Mouse (Mus musculus): ENCODE measurements at regions not wholly inside any gene's neighbourhood (a gene's known extent, or its start where the extent isn't known, plus 50 kb on each side); places are given as distances from the start of the nearest gene placed in this dataset.

DNA sequence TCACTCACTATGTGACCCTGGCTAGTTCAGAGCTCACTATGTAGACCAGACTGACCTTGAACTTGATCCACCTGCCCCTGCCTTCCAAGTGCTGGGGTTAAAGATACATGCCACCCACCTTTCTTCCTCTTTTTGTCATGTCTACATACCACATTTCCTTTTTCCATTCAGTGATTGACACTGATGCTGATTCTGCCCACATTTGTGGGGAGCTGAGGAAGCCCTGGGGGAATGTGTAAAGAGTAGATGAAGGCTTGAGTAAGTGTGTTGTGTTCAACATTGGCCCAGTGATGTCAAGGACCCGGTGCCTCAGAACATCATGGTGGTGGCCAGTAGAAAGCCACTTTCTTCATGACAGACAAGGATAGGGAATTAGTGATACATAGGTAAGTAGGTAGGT is 201.3 kb downstream of the Rpap3 start:
- no peak for DNase-seq (ENCODE audit: low read depth, low spot score)

DNA sequence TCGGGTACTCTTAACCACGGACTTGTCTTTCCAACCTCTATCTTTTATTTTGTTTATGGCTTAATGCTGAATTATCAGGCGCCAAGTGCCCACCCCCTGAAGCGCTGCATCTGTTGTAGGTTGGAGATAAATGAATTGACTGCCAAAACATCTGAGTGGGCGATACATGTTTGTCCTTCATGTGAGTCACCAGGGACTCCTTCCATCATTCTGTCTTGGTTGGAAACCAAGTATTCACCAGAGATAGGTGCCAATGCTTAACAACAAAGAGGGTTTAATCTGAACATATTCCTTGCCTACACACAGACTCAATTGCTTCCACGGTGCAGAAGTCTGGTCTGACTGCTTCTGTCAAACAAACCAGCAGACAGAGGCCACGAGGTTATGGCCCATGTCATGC is 203.6 kb downstream of the Rpap3 start:
- no peak for DNase-seq (ENCODE audit: low read depth, low spot score)

DNA sequence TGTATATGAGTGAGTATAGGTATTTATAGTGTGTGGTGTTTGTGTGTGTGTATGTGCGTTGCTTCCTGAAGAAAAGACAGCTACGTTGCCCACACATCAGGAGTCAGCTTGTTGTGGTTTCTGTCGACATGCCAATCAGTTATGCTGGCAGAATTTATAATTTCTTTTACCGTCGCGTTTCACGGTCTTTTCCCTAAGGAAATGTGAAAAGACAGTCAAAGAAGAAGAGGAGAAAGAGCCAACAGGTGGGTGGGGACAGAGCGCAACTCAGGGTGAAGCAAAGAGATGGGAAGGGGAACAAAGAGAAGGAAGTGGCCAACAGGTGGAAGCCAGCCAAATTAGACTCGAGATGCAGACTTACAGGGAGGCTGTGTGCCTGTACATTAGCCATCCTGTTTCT is 204.2 kb downstream of the Rpap3 start:
- no peak for DNase-seq (ENCODE audit: low read depth, low spot score)

DNA sequence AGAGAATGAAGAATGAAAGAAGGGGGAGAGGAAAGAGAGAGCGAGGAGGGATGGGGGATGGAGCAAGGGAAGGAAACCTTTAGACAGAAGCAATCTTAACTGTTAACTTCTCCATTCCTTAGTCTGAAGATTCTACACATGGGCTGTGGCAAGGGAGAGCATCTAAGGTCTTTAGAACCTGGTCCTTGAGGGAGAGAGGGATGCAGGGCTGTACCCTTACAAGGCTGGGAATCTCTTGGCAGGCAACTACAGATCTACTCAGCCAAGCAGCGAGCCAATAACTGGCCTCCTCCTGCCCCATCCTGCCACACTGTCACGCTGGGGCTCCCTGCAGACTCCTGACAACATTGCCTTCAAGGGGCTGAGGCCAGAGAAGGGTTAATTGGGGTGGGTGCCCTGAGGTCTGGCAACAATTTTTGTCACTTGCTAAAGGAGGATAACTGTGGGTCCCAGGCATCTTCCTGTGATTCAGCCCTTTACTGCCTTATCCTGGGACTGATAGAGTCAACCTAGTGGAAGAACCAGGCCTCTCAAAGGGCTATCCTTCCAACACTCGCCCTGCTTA is 205.7 kb downstream of the Rpap3 start:
- no peak for DNase-seq (ENCODE audit: low read depth, low spot score)

DNA sequence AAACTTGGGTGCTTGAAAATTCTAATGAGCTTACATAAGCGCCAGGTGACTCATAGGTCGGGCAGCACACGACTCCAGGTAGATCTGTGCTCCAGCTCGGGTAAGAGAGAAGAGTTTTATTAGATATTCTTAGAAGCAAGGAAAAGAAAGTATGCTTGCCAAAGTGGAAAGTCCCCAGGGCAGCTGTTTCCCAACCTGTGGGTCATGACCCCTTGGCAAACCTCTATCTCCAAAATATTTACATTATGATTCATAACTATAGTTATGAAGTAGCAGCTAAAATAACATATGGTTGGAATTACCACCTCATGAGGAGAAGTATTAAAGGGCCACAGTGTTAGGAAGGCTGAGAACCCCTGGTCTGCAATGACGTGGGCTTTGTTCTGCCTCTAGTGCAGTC is 206.4 kb downstream of the Rpap3 start:
- DNase-seq (ENCODE audit: low read depth, low spot score), result no peak

DNA sequence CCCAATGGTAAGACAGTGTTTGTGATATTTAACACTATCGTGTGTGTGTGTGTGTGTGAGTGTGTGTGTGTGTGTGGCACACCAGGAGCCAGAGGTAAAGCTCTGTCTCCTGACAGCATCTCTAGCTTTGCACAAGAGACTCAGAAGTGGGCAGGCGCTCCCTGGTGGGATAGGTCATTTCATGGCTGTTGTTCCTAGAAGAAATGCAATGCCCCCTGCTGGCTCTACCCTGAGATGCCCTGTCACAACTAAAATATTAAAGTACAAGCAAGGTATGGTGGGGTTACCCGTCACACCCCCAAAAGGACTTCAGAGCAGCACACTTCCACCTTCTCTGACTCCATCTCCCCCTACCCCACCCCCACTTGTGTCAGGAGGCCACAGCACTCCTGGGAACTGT is 207.2 kb downstream of the Rpap3 start:
- DNase-seq (ENCODE audit: low read depth, low spot score), result peak; percentile 47

DNA sequence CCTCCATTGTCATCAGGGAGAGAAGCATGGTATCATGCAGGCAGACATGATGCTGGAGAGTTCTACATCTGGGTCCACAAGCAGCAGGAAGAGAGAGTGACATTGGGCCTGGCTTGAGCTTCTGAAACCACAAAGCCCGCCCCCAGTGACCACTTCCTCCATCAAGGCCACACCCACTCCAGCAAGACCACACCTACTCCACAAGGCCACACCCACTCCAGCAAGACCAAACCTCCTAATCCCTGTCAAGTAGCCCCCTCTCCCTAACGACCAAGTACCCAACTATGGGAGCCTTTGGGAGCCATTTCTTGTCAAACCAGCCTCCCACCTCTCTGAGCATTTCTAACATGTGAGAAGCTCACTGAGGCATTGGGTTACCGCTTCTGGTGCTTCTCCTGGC is 209.6 kb downstream of the Rpap3 start:
- peak; percentile 15 for DNase-seq (ENCODE audit: low read depth, low spot score)

DNA sequence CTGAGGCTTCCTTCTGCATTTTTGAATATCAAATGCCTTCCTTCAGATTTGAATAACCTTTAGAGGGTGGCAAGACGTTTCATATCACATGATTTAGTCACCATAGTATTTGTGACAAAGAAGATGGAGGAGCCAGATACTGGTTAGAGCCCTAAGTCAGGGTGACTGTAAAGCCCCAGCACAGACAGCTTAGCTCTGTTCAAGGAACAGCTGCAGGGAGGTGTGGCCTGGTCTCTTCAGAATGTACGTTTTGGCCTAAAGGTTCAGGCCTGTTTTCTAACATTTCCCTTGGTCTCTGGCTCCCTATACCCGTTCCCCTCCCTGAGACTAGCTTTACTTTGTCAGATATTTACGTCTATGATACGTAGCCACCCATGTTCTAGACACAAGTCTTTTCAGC is 212.3 kb downstream of the Rpap3 start:
- no peak for DNase-seq (ENCODE audit: low read depth, low spot score)

DNA sequence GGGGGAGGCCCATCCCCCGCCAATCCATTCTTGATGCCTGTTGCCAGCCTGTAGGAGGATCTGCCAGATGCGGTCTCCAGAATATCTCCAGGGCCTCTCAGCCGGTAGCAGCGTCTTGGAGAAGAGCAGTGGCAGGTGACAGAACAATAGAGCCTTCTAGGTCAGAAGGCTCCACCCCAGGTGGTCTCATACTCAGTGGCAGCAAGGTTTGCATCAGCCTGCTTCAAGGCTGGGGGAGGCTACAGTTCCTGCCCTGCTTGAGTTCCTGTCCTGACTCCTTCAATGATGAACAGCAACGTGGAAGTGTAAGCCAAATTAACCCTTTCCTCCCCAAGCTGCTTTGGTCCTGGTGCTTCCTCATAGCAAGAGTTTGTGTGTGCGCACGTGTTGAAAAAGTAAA is 213.8 kb downstream of the Rpap3 start:
- DNase-seq (ENCODE audit: low read depth, low spot score), result peak; percentile 71

DNA sequence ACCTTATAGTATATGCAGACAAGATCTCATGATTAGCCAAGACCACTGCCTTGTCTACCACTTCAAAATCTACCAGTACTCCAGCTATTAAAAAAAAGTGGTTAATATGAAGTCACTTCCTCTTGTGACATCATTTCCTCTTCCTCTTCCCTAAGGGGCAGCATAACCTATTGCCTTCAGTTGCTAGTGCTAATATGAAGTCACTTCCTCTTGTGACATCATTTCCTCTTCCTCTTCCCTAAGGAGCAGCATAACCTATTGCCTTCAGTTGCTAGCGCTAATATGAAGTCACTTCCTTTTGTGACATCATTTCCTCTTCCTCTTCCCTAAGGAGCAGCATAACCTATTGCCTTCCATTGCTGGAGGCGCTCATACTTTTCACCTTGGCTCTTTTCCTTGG is 218.2 kb downstream of the Rpap3 start:
- DNase-seq (ENCODE audit: low read depth, low spot score), result no peak

DNA sequence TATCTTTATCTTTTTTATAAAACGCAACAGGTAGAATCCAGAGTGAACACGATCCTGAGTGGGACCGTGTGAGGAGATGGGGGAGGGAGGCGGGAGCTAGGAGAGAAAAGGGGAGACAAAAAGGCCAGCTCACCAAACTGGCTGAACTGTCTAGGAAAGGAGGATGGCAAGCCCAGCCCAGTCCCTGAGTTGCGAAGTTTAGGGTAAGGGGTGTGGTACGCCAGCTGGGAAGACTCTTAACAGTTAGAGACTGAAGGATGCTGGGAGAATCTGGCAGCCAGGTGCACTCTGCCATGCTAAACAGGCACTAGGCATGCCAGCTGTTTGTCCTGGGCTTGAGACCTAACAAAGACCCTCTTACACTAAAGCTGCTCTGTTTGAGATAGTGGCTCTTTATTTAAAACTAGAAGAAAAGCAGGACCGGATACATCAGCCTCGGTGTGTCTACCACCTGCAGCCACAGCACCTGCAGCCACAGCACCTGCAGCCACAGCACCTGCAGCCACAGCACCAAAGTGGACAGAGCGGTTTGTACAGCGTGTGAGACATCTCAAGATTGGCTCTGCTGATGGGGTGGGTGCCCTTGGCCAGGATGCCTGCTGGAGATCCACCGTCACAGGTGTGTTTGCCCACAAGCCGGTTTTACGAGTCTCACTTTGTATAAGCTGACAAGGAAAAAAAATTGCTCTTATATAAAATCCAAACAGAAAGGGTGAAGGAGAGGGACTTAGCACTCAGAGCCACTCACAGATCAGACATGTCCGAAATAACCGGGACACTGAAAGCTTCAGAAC is 225.1 kb upstream of the Amigo2 start:
- no peak for DNase-seq (ENCODE audit: low read depth, low spot score)

DNA sequence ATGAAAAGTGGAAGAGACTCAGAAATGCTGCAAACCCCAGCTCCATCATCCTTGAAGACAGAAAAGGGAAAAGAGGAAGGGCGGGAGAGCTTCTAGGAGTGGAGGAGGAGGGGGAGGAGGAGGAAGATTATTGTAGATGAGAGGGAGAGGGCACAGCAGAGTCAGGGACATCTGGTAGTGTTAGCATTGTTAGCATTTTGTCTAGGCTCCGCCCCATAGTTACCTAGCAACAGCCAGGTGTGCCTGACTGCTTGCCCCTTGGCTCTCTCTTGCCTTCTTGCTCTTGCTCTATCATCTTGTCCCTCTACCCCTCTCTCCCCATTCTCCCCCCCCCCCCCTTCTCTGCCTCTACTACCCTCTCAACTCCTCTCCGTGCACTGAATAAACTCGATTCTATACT is 224.4 kb upstream of the Amigo2 start:
- DNase-seq (ENCODE audit: low read depth, low spot score), result peak; percentile 49

DNA sequence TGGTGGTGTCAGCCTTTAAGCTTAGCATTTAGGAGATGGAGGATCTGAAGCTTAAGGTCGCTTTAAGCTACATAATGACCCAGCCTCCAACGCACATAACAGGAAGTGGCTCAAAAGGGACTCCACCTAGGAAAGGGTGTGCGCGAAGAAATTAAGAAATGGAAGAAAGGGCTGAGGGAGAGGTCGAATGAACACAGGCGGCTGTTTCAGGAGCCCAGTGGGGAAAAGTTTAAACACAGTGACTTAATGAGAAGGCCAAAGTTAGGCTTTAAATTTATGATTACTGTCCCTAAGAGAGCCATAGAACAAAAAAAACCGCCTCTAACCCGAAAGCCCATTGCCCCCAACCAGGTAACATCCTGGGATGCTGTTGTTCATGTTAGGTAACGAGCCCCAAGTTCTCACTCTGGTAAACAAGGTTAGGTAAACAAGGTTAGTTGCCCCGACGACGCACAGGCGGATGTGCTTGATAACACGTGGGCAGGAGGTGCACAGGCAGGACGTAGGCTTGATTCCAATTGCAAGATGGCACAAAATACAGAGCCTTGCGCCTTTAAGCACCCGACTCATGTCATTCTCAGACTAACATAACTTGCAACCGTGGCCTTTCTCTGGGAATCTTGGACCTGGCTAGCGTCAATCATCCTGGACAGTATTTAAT is 222.7 kb upstream of the Amigo2 start:
- DNase-seq (ENCODE audit: low read depth, low spot score), result no peak

DNA sequence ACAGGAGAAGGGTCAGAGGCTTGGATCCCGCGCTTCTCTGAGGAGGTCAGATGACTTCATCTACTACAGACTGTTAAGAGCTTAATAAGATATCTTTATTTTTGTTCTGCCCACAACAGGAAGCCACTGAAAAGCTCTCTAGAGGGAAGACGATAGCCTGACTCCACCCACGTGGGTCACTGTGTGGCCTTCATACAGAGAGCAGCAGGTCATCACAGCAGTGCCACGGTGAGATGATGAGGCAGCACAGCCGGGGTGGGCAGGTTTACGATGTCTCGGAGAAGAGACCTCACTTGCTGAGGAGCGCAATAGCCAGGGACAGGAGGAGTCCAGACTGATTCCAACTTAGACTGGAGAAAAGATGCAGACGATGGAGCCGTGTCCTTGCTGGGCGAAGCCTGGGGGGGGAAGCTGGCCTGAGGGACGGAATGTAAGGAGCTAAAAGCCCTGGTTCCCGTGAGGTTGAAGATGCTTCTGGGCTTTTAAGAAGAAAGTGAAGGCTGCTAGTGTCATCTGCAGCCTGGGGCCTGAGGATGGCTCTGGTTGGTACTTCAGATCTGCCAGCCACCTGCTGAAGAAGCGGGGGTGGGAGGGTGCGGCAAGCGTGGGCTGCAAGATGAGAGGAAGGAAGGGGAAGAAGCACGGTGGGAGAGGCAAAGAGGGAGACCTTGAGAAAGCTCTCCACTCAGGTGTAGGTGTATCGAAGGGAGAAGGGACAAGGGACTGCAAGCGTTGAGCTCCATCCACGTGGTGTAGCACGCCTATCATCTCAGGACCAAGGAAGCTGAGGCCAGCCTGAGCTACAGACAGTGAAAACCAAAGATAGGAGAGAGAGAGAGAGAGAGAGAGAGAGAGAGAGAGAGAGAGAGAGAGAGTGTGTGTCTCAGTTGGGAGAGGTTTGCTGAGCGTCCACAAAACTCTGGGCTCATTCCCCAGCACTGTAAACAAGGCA is 221.9 kb upstream of the Amigo2 start:
- no peak for DNase-seq (ENCODE audit: low read depth, low spot score)

DNA sequence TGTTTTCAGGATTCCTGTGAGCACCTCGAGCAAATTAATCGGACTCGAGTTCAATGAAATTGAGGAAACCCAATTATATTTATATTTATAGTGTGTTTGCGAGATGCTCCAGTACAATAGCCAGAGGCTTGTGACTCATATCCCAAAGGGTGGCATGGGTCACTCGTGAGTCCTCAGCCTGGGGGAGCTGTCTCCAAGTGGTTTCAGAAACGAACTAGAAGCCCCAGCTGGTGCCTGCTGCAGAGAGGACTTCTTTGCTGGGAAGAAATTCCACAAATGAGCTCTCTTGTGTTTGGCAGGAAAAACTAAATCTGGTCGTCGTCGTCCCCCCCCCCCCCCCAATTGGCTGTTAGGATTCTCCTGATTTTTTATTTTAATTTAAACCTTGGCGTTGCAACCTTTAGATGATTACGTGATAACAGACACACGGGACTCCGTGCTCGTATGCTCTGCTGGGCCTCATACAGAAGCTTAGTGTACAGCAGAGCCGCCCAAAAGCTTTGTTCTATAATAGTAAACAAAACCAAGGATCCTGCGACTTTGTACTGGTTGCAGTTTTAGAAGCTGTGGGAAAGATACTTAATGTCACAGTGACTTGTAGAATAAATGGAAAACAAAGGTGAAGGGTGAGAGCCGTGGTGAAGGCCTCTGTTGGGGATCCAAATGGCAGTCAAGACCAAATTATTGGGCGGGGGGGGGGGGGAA is 220.8 kb upstream of the Amigo2 start:
- DNase-seq (ENCODE audit: low read depth, low spot score), result no peak

DNA sequence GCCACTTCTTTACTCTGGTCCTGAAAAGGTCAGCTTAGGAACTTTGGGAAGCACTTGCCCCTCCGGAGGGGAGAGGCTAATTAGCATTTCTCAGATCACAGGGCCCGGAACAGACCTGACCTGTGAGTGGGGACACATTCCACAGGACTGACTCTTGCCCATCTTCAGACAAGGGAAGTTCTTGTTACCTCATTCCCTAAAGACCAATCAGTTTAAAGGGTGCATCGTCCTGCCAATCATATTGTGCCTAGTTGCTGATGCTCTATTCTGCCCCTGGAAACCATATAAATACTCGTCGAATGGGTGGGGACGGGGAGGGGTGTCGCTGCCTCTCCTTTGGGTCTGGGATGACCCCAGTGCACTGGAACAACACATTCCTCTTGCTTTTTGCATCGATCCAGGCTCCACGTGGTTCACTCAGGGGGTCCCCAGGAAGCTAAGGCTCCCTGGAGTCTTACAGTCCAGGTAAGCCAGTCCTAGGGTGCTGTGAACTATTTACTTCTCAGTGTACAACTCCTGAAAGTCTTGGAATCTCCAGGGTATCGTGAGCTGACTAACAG is 219.9 kb upstream of the Amigo2 start:
- no peak for DNase-seq (ENCODE audit: low read depth, low spot score)

DNA sequence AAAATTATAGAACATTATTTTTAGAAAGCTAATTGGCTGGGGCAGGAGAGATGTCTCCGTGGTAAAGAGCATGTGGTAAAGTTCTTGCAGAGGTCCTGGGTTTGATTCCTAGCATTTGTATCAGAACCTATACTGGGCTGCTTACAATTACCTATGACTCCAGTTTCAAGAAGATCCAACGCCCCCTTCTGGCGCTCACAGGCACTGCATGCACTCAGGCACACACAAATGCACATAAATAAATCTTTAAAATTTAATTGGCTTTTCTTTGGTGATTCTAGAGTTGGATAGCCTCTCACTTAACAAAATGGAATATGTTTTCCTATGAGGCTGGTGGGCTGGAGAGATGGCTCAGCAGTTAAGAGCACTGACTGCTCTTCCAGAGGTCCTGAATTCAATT is 219.0 kb upstream of the Amigo2 start:
- peak; percentile 74 for DNase-seq (ENCODE audit: low read depth, low spot score)

DNA sequence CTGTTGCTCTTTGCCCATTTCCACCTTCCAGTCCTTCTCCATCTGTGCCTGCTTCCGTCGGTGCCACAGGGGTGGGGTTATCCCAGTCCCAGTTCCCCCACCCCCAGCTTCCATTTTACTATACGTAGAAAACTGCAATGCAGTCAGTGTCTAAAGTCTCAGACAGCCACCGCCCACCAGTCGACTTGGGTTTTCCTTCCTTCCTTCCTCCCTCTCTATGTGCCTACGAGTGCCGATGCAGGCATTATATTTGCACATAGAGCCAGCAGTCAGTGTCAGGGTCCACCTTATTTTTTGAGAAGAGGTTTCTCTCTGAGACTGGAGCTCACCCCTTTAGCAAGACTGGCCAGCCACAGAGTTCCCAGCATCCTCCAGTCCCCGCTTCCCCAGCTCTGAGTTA is 218.3 kb upstream of the Amigo2 start:
- DNase-seq (ENCODE audit: low read depth, low spot score), result no peak

DNA sequence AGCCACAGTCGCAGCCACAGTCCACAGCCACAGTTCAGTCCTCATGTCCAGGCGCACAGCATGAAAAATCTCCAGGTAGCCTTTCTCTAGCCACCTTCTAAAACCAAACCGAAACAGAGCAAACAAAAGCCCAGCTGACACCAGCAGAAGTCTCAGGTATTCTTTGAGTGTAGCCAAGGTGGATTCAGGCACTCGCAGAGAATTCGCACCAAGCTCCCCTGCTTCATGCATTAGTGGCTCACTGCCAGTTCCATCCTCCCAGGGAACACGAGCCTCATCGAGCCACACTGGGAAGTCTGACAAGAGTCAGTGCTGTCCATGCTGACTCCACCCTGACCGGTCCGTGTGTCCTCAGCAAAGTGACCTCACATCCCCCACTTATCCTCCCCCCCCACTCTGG is 217.7 kb upstream of the Amigo2 start:
- no peak for DNase-seq (ENCODE audit: low read depth, low spot score)

DNA sequence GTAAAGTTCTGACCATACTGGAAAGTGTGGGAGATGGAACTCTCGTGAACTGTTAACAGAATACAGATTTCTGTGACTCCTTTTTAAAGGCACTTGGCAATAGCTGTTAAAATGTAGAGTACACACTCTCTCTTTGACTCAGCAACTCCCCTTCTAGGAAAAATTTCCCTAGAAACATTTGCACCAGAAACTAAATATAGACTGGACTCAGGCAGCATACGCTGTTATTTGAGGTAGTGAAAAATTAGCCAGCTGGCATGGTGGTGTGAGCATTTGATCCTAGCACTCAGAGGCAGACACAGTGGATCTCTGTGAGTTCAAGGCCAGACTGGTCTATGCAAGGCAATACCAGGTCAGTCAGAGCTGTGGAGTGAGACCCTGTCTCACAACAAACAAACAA is 215.5 kb upstream of the Amigo2 start:
- no peak for DNase-seq (ENCODE audit: low read depth, low spot score)

DNA sequence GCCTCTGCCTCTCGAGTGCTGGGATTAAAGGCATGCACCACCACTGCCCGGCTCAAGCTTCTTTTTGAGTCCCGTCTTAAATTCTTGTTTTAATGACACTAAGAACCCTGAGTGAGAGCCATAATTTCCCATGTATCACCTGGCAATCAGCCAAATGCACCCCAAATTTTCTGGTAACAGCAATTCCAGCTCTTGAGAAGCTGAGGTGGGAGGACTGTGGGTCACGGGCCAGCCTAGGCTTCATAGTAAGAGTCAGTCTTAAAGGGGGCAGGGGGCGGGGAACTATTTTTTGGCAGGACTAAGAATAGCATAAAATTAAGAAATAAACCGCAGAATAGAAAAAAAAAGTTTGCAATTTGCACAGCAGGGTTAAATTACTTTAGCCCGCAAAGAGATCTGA is 214.9 kb upstream of the Amigo2 start:
- no peak for DNase-seq (ENCODE audit: low read depth, low spot score)

Data from ZHBTc4 (cell line).